Mouse (Mus musculus) embryonic facial prominence, embryonic 14.5 days (tissue): Measurements from ENCODE around the gene Col4a3. TPM values are rescaled to one million over a fixed set of nuclear protein-coding genes. Genes with fewer than 3 reads are reported as not detected.

Experiments
- ATAC-seq: fragments of 200-750 bp; cut with Nextera tagmentation; 2 replicates; pipeline ENCODE4 v1.8.0; 2017; ENCODE audit warnings: low read depth, moderate number of reproducible peaks, moderate TSS enrichment
- DNase-seq: peaks from one replicate; pipeline ENCODE4 v3.0.0-alpha.2; 2015; ENCODE audit warnings: low spot score
- H3K27ac ChIP-seq: fragments of 300-500 bp; sonication (generic); replicated peaks from 2 replicates; pipeline ENCODE4 v1.5.1; 2014; ENCODE audit warnings: low read depth, mild to moderate bottlenecking, low read length, moderate library complexity
- H3K27me3 ChIP-seq: fragments of 300-500 bp; sonication (generic); replicated peaks from 2 replicates; pipeline ENCODE4 v1.6.1; 2014; ENCODE audit warnings: low read length; ENCODE audit not compliant: control insufficient read depth, insufficient read depth
- H3K36me3 ChIP-seq: fragments of 300-500 bp; sonication (generic); 2 replicates; pipeline ENCODE4 v1.6.1; 2014; ENCODE audit warnings: low read length, mixed read lengths; ENCODE audit not compliant: control insufficient read depth, insufficient read depth
- H3K4me1 ChIP-seq: fragments of 300-500 bp; sonication (generic); 2 replicates; pipeline ENCODE4 v1.6.1; 2014; ENCODE audit warnings: antibody characterized with exemption, low read length; ENCODE audit not compliant: control insufficient read depth, insufficient read depth
- H3K4me2 ChIP-seq: fragments of 300-500 bp; sonication (generic); 2 replicates; pipeline ENCODE4 v1.6.1; 2014; ENCODE audit warnings: low read depth, mild to moderate bottlenecking, low read length, moderate library complexity, mixed read lengths
- H3K4me3 ChIP-seq: fragments of 300-500 bp; sonication (generic); 2 replicates; pipeline ENCODE4 v1.5.1; 2014; ENCODE audit warnings: low read depth, mild to moderate bottlenecking, low read length
- H3K9ac ChIP-seq: fragments of 300-500 bp; sonication (generic); 2 replicates; pipeline ENCODE4 v1.6.1; 2014; ENCODE audit warnings: low read depth, mild to moderate bottlenecking, low read length, moderate library complexity, mixed read lengths
- H3K9me3 ChIP-seq: fragments of 300-500 bp; sonication (generic); 2 replicates; pipeline ENCODE4 v1.6.1; 2016; ENCODE audit warnings: low read length; ENCODE audit not compliant: control insufficient read depth
- WGBS: fragments of 180-500 bp; shearing (Covaris S2); extraction: QIAGEN DNeasy Blood & Tissue Kit; methylation state at CpG from one replicate; pipeline ENCODE4 v1.1.7; 2014; 5-methylcytosine and 5-hydroxymethylcytosine counted together
- polyA plus RNA-seq: library from polyadenylated mRNA; unstranded; fragments of >200 nt; fragmentation: Nextera tagmentation; extraction: Ambion mirVana; gene quantifications from 2 replicates; pipeline ENCODE4 v1.2.1, GENCODE M21; 2014

Col4a3 gene
- polyA plus RNA-seq, 1 experiment from 2014 or later = 0.24 TPM

DNA sequence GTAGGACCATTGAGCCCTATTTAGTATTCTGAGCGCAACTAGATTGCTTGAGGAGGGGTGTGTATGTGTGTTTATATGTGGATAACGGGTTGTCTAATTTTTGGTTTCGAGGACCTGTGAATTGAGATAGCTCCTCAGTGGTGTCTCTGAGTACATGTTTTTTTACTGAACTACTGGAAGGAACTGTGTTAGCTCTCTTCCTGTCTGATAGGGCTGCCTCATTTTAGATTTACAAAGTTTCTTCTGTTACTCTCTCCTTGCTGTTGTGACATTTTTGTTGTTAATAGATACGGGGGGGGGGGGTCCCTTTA is 139.1 kb downstream of the Col4a3 start:
- Histone ChIP-seq H3K27me3 (peaks cover 19% of the 10 kb centered on the region), H3K4me2 (peak overlapping the region; percentile 94), H3K36me3 (peaks cover 20% of the 10 kb centered on the region), H3K9ac (peak overlapping the region; percentile 98), H3K4me1 (peaks cover 7% of the 10 kb centered on the region), H3K27ac (no peak overlapping the region), H3K4me3 (peak overlapping the region; percentile 92), H3K9me3 (no peaks in the 10 kb centered on the region)
- ATAC-seq = no peak
- DNase-seq = no peak
- WGBS = 46% methylated on average over 4 of the region's 4 CpGs

GRCm38 (mm10) chr1:82726482-82726881 is 139.8 kb downstream of the Col4a3 start:
- H3K4me2 ChIP-seq = no peak overlapping the region
- no peak overlapping the region for H3K4me3 ChIP-seq
- no peak overlapping the region for H3K9ac ChIP-seq
- peaks cover 7% of the 10 kb centered on the region for H3K4me1 ChIP-seq
- 92% methylated on average over 5 of the region's 5 CpGs for WGBS
- ATAC-seq = no peak
- no peak for DNase-seq
- H3K27ac ChIP-seq = no peak overlapping the region
- H3K9me3 ChIP-seq = no peaks in the 10 kb centered on the region
- peaks cover 19% of the 10 kb centered on the region for H3K27me3 ChIP-seq
- H3K36me3 ChIP-seq = peaks cover 26% of the 10 kb centered on the region

GRCm38 (mm10) chr1:82733357-82733756 is 146.6 kb downstream of the Col4a3 start:
- H3K9ac ChIP-seq = no peak overlapping the region
- ATAC-seq (no peak), DNase-seq (no peak)
- no peaks in the 10 kb centered on the region for H3K27me3 ChIP-seq
- H3K4me1 ChIP-seq = no peaks in the 10 kb centered on the region
- no peak overlapping the region for H3K27ac ChIP-seq
- peaks cover 85% of the 10 kb centered on the region for H3K36me3 ChIP-seq
- WGBS = 97% methylated on average over 1 of the region's 1 CpGs
- no peaks in the 10 kb centered on the region for H3K9me3 ChIP-seq
- no peak overlapping the region for H3K4me3 ChIP-seq
- no peak overlapping the region for H3K4me2 ChIP-seq

DNA sequence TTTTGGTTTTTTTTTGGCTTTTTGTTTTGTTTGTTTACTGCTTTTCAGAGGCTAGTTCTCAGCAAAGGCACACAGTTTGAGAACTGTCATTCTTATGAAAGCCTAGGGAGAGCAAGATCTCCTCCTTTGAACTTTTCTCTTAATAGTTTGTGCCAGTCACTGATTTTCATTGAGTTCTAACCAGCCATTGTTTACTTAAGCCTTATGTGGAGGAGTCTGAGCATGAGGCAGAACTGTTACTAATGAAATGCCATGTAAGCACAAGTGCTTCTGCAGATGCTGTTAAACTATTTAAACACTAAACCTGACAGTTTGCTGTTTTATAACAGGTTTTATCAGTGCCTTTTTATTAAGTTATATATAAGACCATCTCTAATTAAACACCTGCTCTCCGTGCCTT is 151.3 kb downstream of the Col4a3 start:
- H3K36me3 ChIP-seq = peaks cover 62% of the 10 kb centered on the region
- DNase-seq (no peak), ATAC-seq (no peak)
- no peaks in the 10 kb centered on the region for H3K27me3 ChIP-seq
- no peak overlapping the region for H3K27ac ChIP-seq
- no peak overlapping the region for H3K4me3 ChIP-seq
- no peak overlapping the region for H3K9ac ChIP-seq
- H3K9me3 ChIP-seq = no peaks in the 10 kb centered on the region
- H3K4me1 ChIP-seq = no peaks in the 10 kb centered on the region
- WGBS = 91% methylated on average over 1 of the region's 1 CpGs
- H3K4me2 ChIP-seq = no peak overlapping the region

GRCm38 (mm10) chr1:82741539-82741938 is 154.8 kb downstream of the Col4a3 start:
- H3K4me1 ChIP-seq = no peaks in the 10 kb centered on the region
- H3K27ac ChIP-seq = no peak overlapping the region
- ATAC-seq (no peak), DNase-seq (no peak)
- H3K4me2 ChIP-seq = no peak overlapping the region
- H3K4me3 ChIP-seq = no peak overlapping the region
- peaks cover 36% of the 10 kb centered on the region for H3K36me3 ChIP-seq
- H3K27me3 ChIP-seq = no peaks in the 10 kb centered on the region
- H3K9ac ChIP-seq = no peak overlapping the region
- 85% methylated on average over 7 of the region's 7 CpGs for WGBS
- H3K9me3 ChIP-seq = no peaks in the 10 kb centered on the region

DNA sequence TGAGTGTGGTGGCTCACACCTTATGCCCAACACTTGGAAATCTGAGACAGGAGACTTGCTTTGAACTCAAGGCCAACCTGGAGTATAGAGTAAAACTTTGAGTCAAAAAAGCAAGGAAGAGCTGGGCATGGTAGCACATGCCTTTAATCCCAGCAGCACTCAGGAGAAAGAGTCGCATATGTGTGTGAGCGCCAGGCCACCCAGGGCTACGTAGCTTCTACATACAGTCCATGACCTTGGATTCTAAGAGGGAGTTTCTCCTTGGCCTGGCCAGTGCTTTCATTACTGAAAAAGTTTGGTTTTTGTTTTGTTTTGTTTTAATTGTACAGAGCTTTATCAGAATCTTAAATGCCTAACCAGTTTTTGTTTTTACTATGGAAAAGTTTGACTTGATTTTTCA is 157.2 kb downstream of the Col4a3 start:
- no peak for ATAC-seq
- 82% methylated on average over 3 of the region's 3 CpGs for WGBS
- no peak overlapping the region for H3K4me3 ChIP-seq

GRCm38 (mm10) chr1:82746408-82746807 is 159.7 kb downstream of the Col4a3 start:
- Histone ChIP-seq H3K4me2 (no peak overlapping the region), H3K9ac (no peak overlapping the region), H3K36me3 (peaks cover 32% of the 10 kb centered on the region), H3K27ac (no peak overlapping the region), H3K4me1 (no peaks in the 10 kb centered on the region), H3K9me3 (no peaks in the 10 kb centered on the region), H3K27me3 (no peaks in the 10 kb centered on the region), H3K4me3 (no peak overlapping the region)
- 71% methylated on average over 4 of the region's 4 CpGs for WGBS
- ATAC-seq (no peak), DNase-seq (no peak)

More for the DNA sequence above, 157.2 kb downstream of the Col4a3 start:
- Histone ChIP-seq H3K9me3 (no peaks in the 10 kb centered on the region), H3K4me2 (no peak overlapping the region), H3K27ac (no peak overlapping the region), H3K27me3 (no peaks in the 10 kb centered on the region), H3K36me3 (peaks cover 26% of the 10 kb centered on the region), H3K4me1 (no peaks in the 10 kb centered on the region), H3K9ac (no peak overlapping the region)
- no peak for DNase-seq

DNA sequence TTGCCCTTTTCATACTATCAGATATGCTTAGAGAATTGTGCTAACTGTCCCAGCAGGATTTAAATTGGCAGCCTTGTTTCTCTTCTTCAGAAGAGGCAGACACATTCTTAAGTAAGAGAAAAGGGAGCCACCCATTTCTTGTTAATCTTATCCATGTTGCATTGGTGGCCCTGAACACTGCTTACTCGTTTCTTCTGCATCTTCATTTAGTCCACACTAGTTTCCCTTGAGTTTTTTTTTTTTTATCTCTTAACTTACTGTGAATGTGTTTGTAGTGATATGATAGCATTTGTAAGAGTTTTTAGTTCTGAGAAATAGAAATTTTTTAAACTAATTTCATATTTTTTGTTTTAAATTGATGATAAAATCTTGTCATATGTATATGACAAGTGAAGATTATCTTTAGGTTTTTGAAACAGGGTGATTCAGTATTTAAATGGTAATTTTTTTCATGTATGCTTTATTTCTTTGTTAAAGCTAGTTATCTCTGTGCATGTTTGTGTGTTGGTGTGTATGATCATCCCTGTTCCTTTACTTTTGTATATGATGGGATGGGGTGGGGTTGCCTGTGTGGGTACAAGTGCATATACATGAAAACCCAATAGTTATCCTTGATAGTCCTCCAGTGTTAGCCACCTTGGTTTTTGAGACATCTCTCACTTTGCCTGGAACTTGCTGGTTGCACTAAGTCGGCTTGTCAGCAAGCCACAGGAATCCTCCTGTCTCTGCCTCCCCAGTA is 161.2 kb downstream of the Col4a3 start:
- Histone ChIP-seq H3K27me3 (no peaks in the 10 kb centered on the region), H3K9me3 (no peaks in the 10 kb centered on the region), H3K36me3 (peaks cover 33% of the 10 kb centered on the region), H3K27ac (no peak overlapping the region), H3K4me3 (no peak overlapping the region), H3K4me2 (no peak overlapping the region), H3K9ac (no peak overlapping the region), H3K4me1 (no peaks in the 10 kb centered on the region)
- WGBS = 81% methylated on average over 2 of the region's 2 CpGs
- ATAC-seq (no peak), DNase-seq (no peak)

DNA sequence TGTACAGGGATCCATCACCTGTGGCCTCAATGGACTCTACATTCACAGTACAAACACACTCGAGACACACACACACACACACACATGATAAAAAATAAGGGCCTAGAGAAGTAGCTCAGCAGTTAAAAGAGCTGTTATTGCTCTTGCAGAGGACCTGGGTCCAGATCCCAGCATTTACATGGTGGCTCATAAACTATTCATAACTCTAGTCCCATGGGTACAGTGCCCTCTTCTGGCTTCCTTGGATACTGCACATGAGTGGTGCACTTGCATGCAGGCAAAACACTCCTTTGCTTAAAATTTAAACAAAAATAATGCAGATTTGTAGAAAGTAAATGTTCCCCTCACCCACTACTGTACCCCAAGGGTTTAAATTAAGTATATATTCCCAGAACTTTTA is 172.8 kb downstream of the Col4a3 start:
- no peak overlapping the region for H3K9ac ChIP-seq
- H3K4me1 ChIP-seq = no peaks in the 10 kb centered on the region
- H3K4me2 ChIP-seq = no peak overlapping the region
- H3K27me3 ChIP-seq = no peaks in the 10 kb centered on the region
- ATAC-seq (no peak), DNase-seq (no peak)
- peaks cover 28% of the 10 kb centered on the region for H3K36me3 ChIP-seq
- H3K4me3 ChIP-seq = no peak overlapping the region
- H3K27ac ChIP-seq = no peak overlapping the region
- 100% methylated on average over 1 of the region's 1 CpGs for WGBS
- H3K9me3 ChIP-seq = no peaks in the 10 kb centered on the region
